Mouse (Mus musculus): ENCODE measurements around the gene Atad2b. TPM values are rescaled to one million over a fixed set of nuclear protein-coding genes. Genes with fewer than 3 reads are reported as not detected.

Atad2b gene
- total RNA-seq, 1 experiment: 22.4 TPM

DNA sequence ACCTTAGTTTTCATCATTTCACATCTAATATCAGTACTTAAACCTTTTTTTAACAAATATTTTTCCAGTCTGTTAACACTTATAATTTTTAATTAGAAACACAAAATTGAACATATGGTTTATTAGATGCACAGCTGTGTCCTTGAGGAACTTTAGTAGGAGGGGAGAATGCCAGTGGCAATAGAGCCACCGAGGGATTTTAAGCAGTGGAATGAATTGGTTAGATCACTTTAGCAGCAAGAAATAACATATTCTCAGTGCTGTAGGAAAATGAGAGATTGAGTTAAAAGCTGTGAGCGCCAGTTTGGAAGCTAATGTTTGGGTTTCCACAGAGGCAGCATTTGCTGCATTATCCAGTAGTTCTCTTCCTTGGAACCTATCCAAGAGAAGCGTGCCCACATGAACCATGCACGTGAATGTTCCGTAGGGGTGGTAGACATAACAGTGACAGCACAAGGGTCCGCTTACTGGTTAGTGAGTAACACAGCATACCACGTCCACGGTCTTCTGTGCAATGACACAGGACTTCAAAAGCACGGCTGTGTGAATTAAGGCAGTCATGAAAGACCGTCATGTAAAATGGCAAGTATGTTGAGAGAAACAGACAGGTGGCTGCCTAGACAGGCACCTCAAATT is 108.2 kb downstream of the Atad2b start:
- Histone ChIP-seq H3K4me3 (ENCODE audit: insufficient read depth in 1 of 2, low read depth in 1 of 2, low read length in 2 of 2, poor library complexity in 1 of 2, severe bottlenecking in 1 of 2) (no peak overlapping the region), H3K4me1 (ENCODE audit: control insufficient read depth in 2 of 2, insufficient read depth in 2 of 2, low read length in 2 of 2, poor library complexity in 1 of 2) (no peaks in the 10 kb centered on the region), H3K9ac (ENCODE audit: insufficient read depth, low read depth, low read length, poor library complexity, severe bottlenecking) (no peak overlapping the region), H3K36me3 (ENCODE audit: control insufficient read depth, insufficient read depth, low read length, poor library complexity, severe bottlenecking) (no peaks in the 10 kb centered on the region; the same call in 1 of the 2 replicates), H3K27ac (ENCODE audit: insufficient read depth, low read depth, low read length, poor library complexity, severe bottlenecking) (no peak overlapping the region), H3K9me3 (ENCODE audit: control insufficient read depth, insufficient read depth, low read depth, low read length) (no peaks in the 10 kb centered on the region)
- no peak for TF ChIP-seq ZC3H11A (IDR thresholded peaks at IDR 0.05; ENCODE audit: borderline replicate concordance, low read depth, low read length)
- no peak for TF ChIP-seq ZNF384 (IDR thresholded peaks at IDR 0.05; ENCODE audit: low read depth, low read length)
- TF ChIP-seq MAFK (IDR thresholded peaks at IDR 0.05; ENCODE audit: insufficient read depth, low read depth, low read length): no peak
- TF ChIP-seq HCFC1 (IDR thresholded peaks at IDR 0.05; ENCODE audit: borderline replicate concordance, insufficient read depth, low read length): no peak
- no peak for TF ChIP-seq CHD2 (IDR thresholded peaks at IDR 0.05; ENCODE audit: low read depth, low read length)
- in situ Hi-C loops (cut with MboI; ENCODE audit: low sequenced_read_pairs in 2 of 2, unreplicated experiment in 2 of 2): no loop called here
- DNase-seq (ENCODE audit: low read depth, low spot score): no peak

GRCm38 (mm10) chr12:5029035-5029434 is 111.9 kb downstream of the Atad2b start:
- Histone ChIP-seq H3K27ac (ENCODE audit: insufficient read depth, low read depth, low read length, poor library complexity, severe bottlenecking) (no peak overlapping the region), H3K36me3 (ENCODE audit: control insufficient read depth, insufficient read depth, low read length, poor library complexity, severe bottlenecking) (peaks cover 4% of the 10 kb centered on the region; the same call in 1 of the 2 replicates), H3K9ac (ENCODE audit: insufficient read depth, low read depth, low read length, poor library complexity, severe bottlenecking) (no peak overlapping the region), H3K4me3 (ENCODE audit: insufficient read depth in 1 of 2, low read depth in 1 of 2, low read length in 2 of 2, poor library complexity in 1 of 2, severe bottlenecking in 1 of 2) (no peak overlapping the region), H3K4me1 (ENCODE audit: control insufficient read depth in 2 of 2, insufficient read depth in 2 of 2, low read length in 2 of 2, poor library complexity in 1 of 2) (no peaks in the 10 kb centered on the region), H3K9me3 (ENCODE audit: control insufficient read depth, insufficient read depth, low read depth, low read length) (no peaks in the 10 kb centered on the region)
- in situ Hi-C loops (cut with MboI; ENCODE audit: low sequenced_read_pairs in 2 of 2, unreplicated experiment in 2 of 2): no loop called here
- DNase-seq (ENCODE audit: low read depth, low spot score): no peak
- TF ChIP-seq HCFC1 (IDR thresholded peaks at IDR 0.05; ENCODE audit: borderline replicate concordance, insufficient read depth, low read length): no peak
- TF ChIP-seq CHD2 (IDR thresholded peaks at IDR 0.05; ENCODE audit: low read depth, low read length): no peak
- no peak for TF ChIP-seq MAFK (IDR thresholded peaks at IDR 0.05; ENCODE audit: insufficient read depth, low read depth, low read length)
- no peak for TF ChIP-seq ZC3H11A (IDR thresholded peaks at IDR 0.05; ENCODE audit: borderline replicate concordance, low read depth, low read length)
- no peak for TF ChIP-seq ZNF384 (IDR thresholded peaks at IDR 0.05; ENCODE audit: low read depth, low read length)

- H3K4me1 ChIP-seq (ENCODE audit: control insufficient read depth in 2 of 2, insufficient read depth in 2 of 2, low read length in 2 of 2, poor library complexity in 1 of 2): no peaks in the 10 kb centered on the region
- H3K27ac ChIP-seq (ENCODE audit: insufficient read depth, low read depth, low read length, poor library complexity, severe bottlenecking): no peak overlapping the region
- no peak overlapping the region for H3K4me3 ChIP-seq (ENCODE audit: insufficient read depth in 1 of 2, low read depth in 1 of 2, low read length in 2 of 2, poor library complexity in 1 of 2, severe bottlenecking in 1 of 2)
- no peak overlapping the region for H3K9ac ChIP-seq (ENCODE audit: insufficient read depth, low read depth, low read length, poor library complexity, severe bottlenecking)
- in situ Hi-C loops (cut with MboI; ENCODE audit: low sequenced_read_pairs in 2 of 2, unreplicated experiment in 2 of 2): no loop called here
- H3K9me3 ChIP-seq (ENCODE audit: control insufficient read depth, insufficient read depth, low read depth, low read length): no peaks in the 10 kb centered on the region
- DNase-seq (ENCODE audit: low read depth, low spot score): no peak
- TF ChIP-seq CHD2 (IDR thresholded peaks at IDR 0.05; ENCODE audit: low read depth, low read length) (no peak), HCFC1 (IDR thresholded peaks at IDR 0.05; ENCODE audit: borderline replicate concordance, insufficient read depth, low read length) (no peak), ZC3H11A (IDR thresholded peaks at IDR 0.05; ENCODE audit: borderline replicate concordance, low read depth, low read length) (no peak), ZNF384 (IDR thresholded peaks at IDR 0.05; ENCODE audit: low read depth, low read length) (no peak), MAFK (IDR thresholded peaks at IDR 0.05; ENCODE audit: insufficient read depth, low read depth, low read length) (no peak)
- peaks cover 2% of the 10 kb centered on the region for H3K36me3 ChIP-seq (ENCODE audit: control insufficient read depth, insufficient read depth, low read length, poor library complexity, severe bottlenecking)
Measured at GRCm38 (mm10) chr12:5038008-5038407, 120.9 kb downstream of the Atad2b start.

- in situ Hi-C loops (cut with MboI; ENCODE audit: low sequenced_read_pairs in 2 of 2, unreplicated experiment in 2 of 2): no loop called here
- TF ChIP-seq ZNF384 (IDR thresholded peaks at IDR 0.05; ENCODE audit: low read depth, low read length): no peak
- TF ChIP-seq CHD2 (IDR thresholded peaks at IDR 0.05; ENCODE audit: low read depth, low read length): no peak
- TF ChIP-seq MAFK (IDR thresholded peaks at IDR 0.05; ENCODE audit: insufficient read depth, low read depth, low read length): no peak
- no peak overlapping the region for H3K9ac ChIP-seq (ENCODE audit: insufficient read depth, low read depth, low read length, poor library complexity, severe bottlenecking)
- H3K9me3 ChIP-seq (ENCODE audit: control insufficient read depth, insufficient read depth, low read depth, low read length): no peaks in the 10 kb centered on the region
- DNase-seq (ENCODE audit: low read depth, low spot score): peak; percentile 34
- no peak overlapping the region for H3K27ac ChIP-seq (ENCODE audit: insufficient read depth, low read depth, low read length, poor library complexity, severe bottlenecking)
- peak overlapping the region; percentile 36 to 55; a peak in 2 of 4 replicates for H3K4me3 ChIP-seq (ENCODE audit: insufficient read depth in 1 of 2, low read depth in 1 of 2, low read length in 2 of 2, poor library complexity in 1 of 2, severe bottlenecking in 1 of 2)
- H3K36me3 ChIP-seq (ENCODE audit: control insufficient read depth, insufficient read depth, low read length, poor library complexity, severe bottlenecking): 0 out of 2 replicates have a peak, but pooled peaks cover 1% of the 10 kb centered on the region
- H3K4me1 ChIP-seq (ENCODE audit: control insufficient read depth in 2 of 2, insufficient read depth in 2 of 2, low read length in 2 of 2, poor library complexity in 1 of 2): no peaks in the 10 kb centered on the region
Measured at GRCm38 (mm10) chr12:5044141-5044540, 127.0 kb downstream of the Atad2b start.

All from ES-E14 (cell line).